Mouse (Mus musculus): ENCODE results near the gene Csf1. TPM values are rescaled to one million over a fixed set of nuclear protein-coding genes. Genes with fewer than 3 reads are reported as not detected.

Gene Csf1
- total RNA-seq, 1 experiment from 2014 or later, result 6.2 TPM

DNA sequence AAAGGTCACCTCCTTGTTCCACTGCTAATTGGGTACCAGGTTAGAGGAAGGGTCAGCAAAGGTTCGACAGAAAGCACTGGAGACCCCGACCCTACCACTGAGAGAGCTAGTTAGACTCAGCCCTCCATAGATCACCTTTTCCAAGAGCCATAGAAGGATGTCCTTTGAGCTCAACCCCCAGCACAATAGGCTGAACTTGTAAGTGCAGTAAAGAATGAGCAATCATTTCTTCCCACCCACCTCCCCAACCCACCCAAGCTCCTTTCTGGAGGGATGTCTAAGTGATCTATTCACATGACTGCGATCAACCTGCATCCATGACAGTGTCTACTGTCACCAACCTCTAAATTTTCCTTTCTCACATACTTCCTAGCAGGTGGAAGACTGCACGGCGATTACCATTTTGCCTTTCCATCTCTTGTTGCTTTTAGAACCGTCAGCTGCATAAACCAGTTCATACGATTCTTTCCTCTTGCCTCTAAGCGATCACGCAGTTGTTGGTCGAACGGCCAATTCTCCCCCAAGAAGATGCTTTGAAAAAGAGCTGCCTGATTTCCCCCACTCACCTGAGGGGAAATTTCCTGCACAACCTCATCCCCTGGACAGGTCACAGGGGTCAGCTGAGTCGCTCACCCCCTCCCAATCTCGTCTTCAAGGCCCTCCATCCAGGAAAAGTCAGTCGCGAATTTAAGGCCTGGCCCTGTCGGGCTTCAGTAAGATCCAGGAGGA is 64.9 kb downstream of the Csf1 start:
- ATAC-seq (replicated peaks in 1 of 2; ENCODE audit: insufficient read depth in 1 of 2, low FRiP score in 2 of 2, low TSS enrichment in 1 of 2, low read depth in 1 of 2, poor library complexity in 2 of 2, severe bottlenecking in 2 of 2), result no peak

DNA sequence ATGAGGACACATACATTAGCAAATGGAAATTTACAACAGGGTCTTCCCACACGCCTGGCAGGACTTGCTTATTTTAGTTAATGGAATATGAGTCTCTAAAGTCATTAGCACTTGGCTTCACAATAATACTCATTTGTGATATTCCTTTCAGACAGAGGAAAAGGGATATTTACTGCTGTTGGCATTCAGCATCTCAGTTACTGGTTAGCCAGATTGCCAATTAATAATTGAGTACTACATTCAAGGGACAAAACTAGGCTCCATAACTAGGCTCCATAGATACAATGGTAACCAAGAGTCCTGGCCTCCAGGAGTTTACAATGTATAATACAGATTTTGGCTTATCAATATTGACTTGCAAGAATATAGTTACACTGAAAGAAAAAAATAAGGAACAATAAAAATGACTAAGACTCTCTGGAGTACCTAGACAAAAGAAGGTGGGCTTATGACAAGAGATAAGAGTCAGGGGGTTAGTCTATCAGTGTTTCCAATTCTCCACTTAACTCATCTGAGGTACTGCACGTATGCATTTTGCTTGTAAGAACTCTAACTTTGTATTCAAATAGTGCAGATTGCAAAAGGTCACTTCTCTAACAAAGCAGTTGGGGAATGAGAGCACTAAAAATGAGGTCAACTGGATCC is 65.9 kb downstream of the Csf1 start:
- ATAC-seq (replicated peaks in 1 of 2; ENCODE audit: insufficient read depth in 1 of 2, low FRiP score in 2 of 2, low TSS enrichment in 1 of 2, low read depth in 1 of 2, poor library complexity in 2 of 2, severe bottlenecking in 2 of 2), result no peak

Other genes with a start within 250 kb of the Csf1 start
- gene Slc6a17, start 242.5 kb downstream of the Csf1 start, total RNA-seq (2017), result 0.19 and 2.8 TPM in 2 replicates
- gene Ubl4b, start 205.4 kb downstream of the Csf1 start, total RNA-seq (2017), result not detected in 2 replicates
- not detected in 2 replicates for gene Alx3, start 165.4 kb downstream of the Csf1 start, total RNA-seq (2017)
- not detected in 2 replicates for gene Gm10961, start 129.1 kb downstream of the Csf1 start, total RNA-seq (2017)
- gene Strip1, start 128.8 kb downstream of the Csf1 start, total RNA-seq (2017), result 17.3 and 17.8 TPM in 2 replicates
- gene Ahcyl1, start 63.9 kb downstream of the Csf1 start, total RNA-seq (2017), result 79.8 and 99.2 TPM in 2 replicates
- not detected in 2 replicates for gene Eps8l3, start 116.8 kb upstream of the Csf1 start, total RNA-seq (2017)
- gene Gstm5, start 135.4 kb upstream of the Csf1 start, total RNA-seq (2017), result 34.2 and 42.6 TPM in 2 replicates
- gene Gstm7, start 171.3 kb upstream of the Csf1 start, total RNA-seq (2017), result 8.3 and 11.8 TPM in 2 replicates
- gene Gstm6, start 183.3 kb upstream of the Csf1 start, total RNA-seq (2017), result not detected in 2 replicates
- not detected in 2 replicates for gene Gstm3, start 208.8 kb upstream of the Csf1 start, total RNA-seq (2017)
- 1.7 and 2.8 TPM in 2 replicates for gene Gstm2, start 226.0 kb upstream of the Csf1 start, total RNA-seq (2017)

All from hematopoietic stem cell, adult 5-6 weeks (primary cell).